Mouse (Mus musculus) CH12F3 (cell line): ENCODE measurements around the gene Lmbrd1.
"Not testable (repeated sequence)": the region's sequence is repeated elsewhere in the genome, so short reads cannot be mapped to it uniquely, and the experiment has no call there.

Experiments used
- in situ Hi-C: fragments of 300-500 bp; cut with MboI; formaldehyde crosslinking; loops from 2 replicates; pipeline ENCODE4 v1.14.3; 2020; ENCODE audit warnings: low sequenced_read_pairs

Lmbrd1 gene

DNA sequence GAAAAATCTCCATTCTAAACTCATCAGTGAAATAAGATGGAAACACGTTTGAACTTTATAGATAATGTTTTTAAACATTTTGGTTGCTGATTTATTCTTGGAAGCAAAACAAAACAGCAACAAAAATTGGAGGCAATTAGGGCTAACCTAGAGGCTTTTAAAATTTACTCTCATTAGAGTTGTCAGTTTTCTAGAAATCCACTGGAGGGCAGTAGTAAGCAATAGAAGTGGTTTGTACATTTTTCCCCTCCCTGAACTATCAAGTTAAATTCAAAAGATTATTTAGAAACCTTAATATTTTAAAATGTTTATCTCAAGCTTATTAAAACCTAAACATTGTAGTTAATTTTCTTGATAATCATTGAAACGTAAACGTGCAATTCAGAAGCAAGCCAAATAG lies 41.2 kb downstream of the Lmbrd1 start:
- in situ Hi-C loops = no loop called here

- in situ Hi-C loops = no loop called here
Measured at GRCm38 (mm10) chr1:24720209-24720608, 41.8 kb downstream of the Lmbrd1 start.

DNA sequence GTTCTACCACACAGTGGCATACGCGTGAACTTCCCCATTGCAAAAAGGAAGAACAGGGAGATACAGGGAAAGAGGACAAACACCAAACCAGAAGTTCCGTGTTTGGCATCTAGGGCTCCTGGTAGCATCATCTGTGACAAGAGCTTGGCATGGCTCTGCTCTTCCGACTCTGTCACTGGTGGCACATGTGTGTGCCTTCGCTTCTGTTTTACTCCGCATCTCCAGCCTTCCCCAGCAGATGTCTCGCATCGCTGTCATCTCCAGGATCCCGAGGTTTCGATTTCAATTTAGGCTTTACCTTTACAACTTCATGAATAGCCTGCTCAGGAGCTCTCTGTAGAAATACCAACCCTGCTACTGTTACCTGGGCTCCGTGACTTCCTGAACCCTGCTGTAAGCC lies 51.4 kb downstream of the Lmbrd1 start:
- in situ Hi-C loops = no loop called here

GRCm38 (mm10) chr1:24732286-24732685 lies 53.9 kb downstream of the Lmbrd1 start:
- in situ Hi-C loops = no loop called here

DNA sequence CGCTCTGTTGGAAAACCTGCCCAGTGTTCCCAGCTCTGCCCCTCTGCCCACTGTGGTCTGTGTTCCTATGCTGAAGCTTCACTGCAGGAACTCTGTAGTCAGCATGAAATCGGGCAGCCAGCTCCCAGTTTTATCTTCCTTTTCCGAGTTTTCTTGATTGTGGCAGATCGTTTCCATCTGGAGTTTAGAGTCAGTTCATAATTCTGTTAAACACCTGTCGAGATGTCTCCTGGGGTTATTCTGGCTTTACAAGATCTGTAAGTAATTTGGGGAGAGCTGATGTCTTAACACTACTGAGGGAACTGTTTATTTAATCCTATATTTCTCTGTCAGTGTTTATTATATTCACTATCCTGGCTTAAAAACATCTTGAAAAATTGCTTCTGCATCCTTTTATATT lies 56.4 kb downstream of the Lmbrd1 start:
- in situ Hi-C loops = no loop called here

- in situ Hi-C loops = no loop called here
Measured at GRCm38 (mm10) chr1:24740903-24741302, 62.5 kb downstream of the Lmbrd1 start.

GRCm38 (mm10) chr1:24741552-24741951 lies 63.1 kb downstream of the Lmbrd1 start:
- in situ Hi-C loops = no loop called here

- in situ Hi-C loops = no loop called here
Measured at GRCm38 (mm10) chr1:24743191-24743924, 64.9 kb downstream of the Lmbrd1 start.

- in situ Hi-C loops = no loop called here
Measured at GRCm38 (mm10) chr1:24752715-24753114, 74.3 kb downstream of the Lmbrd1 start.

DNA sequence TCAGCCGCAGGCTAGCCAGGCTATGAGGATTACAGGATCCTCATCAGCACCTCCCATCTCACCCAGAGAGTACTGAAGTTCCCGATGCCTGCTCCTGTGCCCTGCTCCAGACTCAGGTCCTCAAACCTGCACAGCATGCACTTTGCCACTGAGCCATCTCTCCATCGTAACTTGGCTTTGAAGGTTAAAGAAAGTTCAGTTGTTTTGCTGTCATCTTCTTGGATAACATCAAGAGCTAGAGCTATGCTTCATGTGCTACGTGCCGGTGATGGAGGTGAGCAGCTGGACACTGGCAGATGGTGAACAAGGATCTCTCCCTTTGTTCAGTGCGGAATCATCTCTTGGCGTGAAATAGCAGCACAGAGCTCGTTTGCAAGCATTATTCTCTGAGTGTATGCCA lies 80.1 kb downstream of the Lmbrd1 start:
- in situ Hi-C loops = no loop called here

DNA sequence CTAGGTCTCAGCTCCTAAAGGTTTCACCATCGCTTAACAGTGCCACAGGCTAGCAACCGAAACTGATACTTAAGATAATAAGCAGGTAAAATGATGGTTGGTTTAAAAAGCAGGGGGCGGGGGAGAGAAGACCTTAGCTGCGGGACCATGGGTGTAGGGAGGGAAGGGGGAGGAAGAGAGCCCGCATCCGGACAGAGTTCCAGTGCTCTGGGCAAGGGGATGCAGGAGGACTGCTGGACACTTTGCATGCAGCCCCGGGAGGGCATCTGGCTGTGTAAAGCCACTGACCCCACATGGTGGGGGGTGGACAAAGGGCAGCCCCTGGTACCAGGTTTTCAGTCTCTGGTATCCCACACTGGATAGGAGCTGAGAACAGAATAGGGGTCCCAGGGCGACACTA lies 88.0 kb downstream of the Lmbrd1 start:
- in situ Hi-C loops = no loop called here

DNA sequence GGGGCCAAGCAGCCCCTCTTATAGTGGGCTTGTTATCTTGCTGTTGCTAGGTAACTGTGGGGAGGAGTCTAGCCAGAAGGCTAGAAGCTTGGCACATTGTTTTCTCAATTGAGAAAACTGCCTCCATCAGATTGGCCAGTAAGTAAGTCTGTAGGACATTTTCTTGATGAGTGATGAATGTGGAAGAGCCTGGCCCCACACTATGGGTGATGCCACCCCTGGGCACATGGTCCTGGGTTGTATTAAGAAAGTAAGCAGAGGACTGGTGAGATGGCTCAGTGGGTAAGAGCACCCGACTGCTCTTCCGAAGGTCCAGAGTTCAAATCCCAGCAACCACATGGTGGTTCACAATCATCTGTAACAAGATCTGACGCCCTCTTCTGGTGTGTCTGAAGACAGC lies 88.8 kb downstream of the Lmbrd1 start:
- in situ Hi-C loops = not testable (repeated sequence)

DNA sequence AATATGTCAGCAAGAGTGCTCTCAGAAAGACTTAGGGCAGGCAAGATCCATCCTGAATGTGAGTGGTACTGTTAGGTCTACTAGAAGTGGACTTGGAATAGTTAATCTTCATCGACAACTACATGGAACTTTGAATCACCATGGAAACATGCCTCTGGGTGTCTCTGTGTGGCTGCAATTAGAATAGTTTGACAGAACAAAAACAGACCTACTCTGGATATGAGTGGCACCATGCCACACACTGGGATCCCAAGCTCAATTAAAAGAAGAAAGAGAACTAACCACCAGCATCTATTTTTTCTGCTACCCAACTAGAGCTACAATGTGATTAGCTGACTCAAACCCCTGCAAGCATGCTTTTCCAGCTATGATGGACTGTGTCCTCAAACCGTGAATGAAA lies 95.2 kb downstream of the Lmbrd1 start:
- in situ Hi-C loops = no loop called here

DNA sequence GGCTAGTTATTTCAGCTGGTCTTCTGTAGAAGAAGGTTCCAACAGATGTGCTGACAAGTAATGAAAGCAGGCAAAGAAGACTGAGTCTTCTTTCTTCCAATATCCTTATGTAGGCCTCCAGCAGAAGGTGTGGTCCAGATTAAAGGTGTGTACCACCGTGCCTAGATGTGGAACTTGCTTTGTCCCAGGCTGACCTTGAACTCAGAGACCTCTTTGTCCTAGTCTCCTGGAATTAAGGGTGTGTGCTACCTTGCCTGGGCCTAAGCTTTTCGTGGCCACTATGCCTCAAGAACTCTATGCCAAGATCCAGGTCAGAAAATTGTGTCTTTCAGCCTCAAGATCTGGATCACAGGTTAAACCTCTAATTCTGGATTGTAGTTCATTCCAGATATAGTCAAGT lies 98.1 kb downstream of the Lmbrd1 start:
- in situ Hi-C loops = no loop called here

GRCm38 (mm10) chr1:24793168-24793567 lies 114.7 kb downstream of the Lmbrd1 start:
- in situ Hi-C loops = no loop called here

DNA sequence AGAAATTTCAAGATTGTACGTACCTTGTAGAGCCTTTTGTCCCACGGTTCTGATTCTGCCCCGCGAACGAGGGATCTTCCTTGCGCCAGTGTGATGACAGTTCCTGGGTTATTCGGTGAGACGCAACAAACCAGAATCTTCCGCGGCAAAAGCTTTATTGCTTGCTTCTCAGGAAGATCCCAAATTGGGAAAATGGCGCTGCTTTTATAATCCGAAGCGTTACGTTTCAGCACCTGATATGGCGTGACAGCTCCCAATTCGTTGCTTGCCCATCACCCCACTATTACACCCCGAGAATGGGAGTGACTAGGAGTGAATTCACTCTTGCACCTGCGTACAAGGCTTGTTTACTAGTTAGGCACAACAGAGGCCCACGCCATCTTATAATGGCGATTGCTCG lies 129.5 kb downstream of the Lmbrd1 start:
- in situ Hi-C loops = not testable (repeated sequence)
